Mouse (Mus musculus) c-Kit-positive CD71-negative TER-119-negative erythroid progenitor cells, embryonic 14.5 days (primary cell): ENCODE data around the gene Pld1.

ENCODE experiments used
- DNase-seq: peaks from one replicate; pipeline ENCODE4 v3.0.0-alpha.2; 2013; ENCODE audit warnings: low read depth

The Pld1 gene

DNA sequence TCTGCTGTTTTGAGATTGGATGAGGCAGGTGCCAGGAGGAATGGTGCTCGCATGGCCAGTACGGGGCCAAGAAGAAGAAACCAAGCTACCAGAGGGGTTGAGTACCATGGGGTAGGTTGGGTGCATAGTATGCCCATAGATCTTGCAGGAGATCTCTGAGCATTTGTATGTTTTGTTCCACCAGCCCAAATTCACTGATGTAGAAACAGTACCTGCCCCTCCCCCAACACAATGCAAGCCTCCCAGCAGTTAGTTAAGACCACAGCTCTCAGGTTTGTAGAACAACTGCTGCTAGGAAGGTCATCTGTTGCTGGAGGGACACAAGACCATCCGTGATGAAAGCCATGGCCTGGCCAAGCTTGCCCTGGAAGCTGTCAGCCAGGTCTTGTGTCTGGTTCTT lies 220.4 kb downstream of the Pld1 start:
- no peak for DNase-seq

DNA sequence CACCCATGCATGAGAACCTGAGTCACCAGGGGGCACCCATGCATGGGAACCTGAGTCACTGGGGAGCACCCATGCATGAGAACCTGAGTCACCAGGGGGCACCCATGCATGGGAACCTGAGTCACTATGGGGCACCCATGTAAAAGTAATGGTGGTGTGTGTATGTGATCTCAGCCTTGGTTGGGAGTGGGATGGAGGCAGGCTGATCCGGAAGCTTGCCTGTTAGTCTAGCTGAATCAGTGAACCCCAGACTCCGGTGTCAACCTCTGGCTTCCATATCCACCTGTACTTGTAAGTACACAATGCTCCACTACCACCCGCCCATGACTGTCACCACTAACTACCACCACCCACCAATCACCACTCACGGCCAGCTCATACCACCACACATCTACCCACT lies 223.9 kb downstream of the Pld1 start:
- DNase-seq = no peak

DNA sequence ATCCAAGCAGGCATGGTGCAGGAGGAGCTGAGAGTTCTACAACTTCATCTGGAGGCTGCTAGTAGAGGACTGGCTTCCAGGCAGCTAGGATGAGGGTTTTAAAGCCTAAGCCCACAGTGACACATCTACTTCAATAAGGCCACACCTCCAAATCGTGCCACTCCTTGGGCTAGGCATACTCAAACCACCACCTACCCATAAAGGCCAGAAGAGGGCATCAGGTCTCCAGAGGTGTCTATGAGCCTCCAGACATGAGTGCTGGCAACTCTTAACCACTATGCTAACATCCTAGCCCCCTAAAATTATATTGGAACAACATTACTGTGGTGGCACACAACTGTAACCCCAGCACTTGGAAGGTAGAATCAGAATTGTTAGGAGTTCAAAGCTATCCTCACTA lies 226.2 kb downstream of the Pld1 start:
- no peak for DNase-seq

DNA sequence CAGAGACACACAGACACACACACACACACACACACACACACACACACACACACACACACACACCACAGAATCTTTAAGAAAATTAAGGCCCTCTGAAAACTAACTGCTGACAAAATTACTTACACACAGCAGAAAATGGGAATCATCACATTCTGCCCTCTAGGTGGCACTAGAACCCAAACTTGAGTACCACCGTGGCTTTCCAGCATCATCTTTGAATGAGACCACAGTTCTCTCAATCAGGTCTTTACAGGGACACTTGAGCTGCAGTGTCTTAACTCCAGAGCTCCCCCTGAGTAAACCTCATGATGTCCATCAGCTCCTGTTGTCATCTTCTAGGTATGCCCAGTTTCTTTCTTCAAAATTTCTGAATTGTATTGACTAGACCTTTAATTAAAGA lies 227.1 kb downstream of the Pld1 start:
- peak; percentile 55 for DNase-seq

DNA sequence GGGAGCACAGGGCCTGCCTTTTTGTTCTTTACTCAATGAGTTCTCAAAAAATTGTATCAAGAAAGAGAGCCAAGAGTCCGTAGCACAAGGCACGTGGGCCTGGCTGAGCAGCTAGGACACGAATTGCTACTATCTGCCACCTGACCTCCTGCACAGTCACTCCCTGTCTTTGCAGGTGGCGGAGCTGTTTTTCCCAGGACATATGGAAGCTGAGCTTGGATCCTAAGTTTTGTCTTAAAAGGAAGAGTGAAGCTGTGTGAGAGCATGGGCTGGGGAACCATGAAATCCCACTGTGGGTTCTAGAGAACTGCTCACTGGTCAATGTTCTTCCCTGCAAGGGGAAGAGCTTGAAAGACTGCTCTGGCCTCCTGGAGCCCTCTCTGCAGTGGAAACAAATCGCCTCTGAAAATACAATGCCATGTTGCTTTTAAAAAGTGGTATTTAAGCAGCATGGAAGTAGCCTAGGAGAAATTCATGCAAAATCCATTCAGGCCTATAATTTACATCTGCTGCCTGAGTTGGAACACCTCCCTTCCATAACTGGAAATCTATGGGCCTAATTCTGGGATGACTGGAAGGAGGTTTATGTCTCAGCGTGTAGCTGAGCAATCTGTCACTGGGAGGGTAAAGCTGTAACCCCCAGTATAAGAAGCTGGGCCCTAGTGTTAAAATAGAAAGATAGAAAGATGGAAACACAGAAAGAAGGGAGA lies 229.5 kb downstream of the Pld1 start:
- DNase-seq = no peak

DNA sequence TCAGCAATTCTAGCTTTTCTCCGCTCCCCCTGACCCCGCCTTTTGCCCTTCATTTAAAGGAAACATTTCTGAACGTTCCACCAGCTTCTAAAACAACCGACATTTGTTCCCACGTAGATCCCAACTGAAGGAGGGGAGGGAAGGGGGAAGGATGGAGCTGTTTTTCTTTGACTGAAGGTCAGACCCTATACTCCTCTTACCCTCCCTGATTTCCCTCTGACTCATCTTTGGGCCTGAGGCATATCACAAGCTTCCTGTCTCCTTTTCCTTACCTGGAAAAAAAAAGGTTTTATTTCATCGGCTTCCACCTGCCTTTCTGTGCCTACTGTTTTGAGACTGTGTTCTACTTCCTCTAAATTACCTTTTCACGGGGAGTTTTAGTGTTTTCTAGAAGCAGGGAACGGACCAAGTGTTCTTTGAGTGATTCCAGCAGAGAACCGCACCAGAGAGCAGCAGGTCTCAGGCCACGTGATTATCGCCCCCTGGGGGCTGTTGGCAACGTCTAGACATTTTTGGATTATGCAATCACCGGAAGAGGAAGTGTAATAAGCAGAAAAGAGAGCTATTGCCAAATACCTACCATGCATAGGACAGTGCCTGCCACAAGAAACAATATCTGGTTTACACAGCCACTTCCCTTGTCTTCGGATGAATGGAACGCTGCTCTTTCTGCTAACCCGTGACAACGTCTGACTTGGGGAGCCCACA lies 232.6 kb downstream of the Pld1 start:
- DNase-seq = peak; percentile 82

DNA sequence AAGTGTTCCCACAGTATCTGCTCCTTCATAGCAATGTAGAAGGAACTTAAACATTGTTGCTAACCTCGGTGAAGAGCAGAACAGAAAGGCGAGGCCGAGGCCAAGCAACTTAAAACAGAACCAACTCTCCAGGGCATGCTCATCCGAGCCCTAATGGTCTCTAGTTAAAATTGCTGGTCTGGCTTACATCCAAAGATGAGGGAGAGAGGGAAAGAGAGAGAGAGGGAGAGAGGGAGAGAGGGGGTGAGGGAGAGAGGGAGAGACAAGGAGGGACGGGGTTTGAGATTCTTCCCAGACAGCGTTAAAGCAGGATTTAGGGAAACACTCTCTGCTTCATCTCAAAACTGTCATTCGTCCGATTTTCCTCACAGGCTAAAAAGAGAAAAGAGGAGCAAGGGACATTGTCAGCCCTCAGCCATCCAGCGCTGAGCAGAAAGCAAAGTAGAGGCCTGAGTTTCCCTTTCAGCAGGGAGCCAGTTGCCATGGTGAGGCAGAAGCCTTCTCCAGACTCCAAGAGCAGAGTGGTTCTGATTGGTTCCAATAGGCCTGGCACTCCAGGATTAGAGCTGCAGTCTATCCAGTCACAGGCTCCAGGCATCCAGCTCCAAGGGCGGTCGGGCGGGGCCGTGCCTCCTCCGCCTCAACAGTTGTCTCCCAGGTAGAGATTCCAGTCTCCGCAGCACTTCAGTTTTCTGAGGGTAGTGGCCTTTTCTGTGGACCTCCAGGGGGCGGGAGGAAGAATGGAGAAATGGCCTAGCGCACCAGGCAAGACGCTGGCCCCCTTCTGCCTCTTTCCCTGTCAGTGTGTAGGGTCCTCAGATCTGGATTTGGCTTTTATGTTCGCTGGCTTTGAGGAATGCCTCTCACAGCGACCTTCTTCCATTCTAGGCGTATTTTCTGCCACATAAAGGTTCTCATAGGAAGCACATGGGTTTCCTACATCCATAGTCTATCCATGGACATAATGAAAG lies 237.8 kb downstream of the Pld1 start:
- no peak for DNase-seq

DNA sequence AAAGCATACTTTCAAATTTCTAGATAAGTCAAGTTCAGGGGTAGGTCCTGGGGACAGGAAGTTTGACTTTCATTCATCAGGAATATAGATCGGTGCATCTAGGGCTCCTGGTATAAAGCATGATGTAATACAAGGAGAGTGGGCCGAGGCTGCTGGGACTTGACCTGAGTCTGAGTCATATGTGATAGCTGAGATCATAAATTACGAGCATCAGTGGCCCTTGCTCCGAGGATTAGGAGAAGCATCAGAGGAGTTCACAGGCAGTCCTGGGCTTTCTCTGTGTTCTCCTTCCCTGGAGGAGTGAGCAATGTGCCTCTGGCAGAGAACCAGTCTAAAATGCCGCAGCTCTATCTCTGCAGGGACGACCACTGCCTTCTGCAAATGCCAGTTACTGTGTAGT lies 239.8 kb downstream of the Pld1 start:
- no peak for DNase-seq
